Mouse (Mus musculus): ENCODE data around the gene Svep1.

GRCm38 (mm10) chr4:58170430-58170829, 36.2 kb downstream of the Svep1 start:
- TF ChIP-seq CTCF (IDR thresholded peaks at IDR 0.05; ENCODE audit: low read depth) = no peak
- TF ChIP-seq EP300 (IDR thresholded peaks at IDR 0.05; ENCODE audit: low read depth) = no peak

Data from liver, embryonic 14.5 days (tissue).